27 mouse cellular contexts compared by ENCODE assay signal in the genomic region with DNA sequence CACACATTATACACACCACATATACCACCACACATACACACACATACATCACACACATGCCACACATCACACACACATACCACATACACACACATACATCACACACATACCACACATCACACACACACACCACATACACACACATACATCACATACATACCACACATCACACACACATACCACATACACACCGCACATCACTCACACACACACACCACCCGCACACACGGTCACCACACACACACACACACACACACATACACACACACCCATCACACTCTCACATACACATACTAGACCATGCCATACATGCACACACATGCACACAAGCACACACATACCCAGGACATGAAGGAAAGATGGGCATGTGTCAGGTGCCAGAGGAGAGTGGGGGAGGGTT. TPM values are rescaled to one million over a fixed set of nuclear protein-coding genes. Genes with fewer than 3 reads are reported as not detected.
A peak's percentile ranks its signal among the peaks of the same experiment; 100 is the strongest.
DNase-seq lines count a peak whose midpoint lies in the region; ATAC-seq and TF ChIP-seq lines count a peak whose summit lies in the region.
"Had no signal": no experiment of that assay in that cellular context is flagged by ENCODE, and none has a peak within 500 bp of the region (broad histone marks: within the 10 kb centered on the region; RNA-seq: fewer than 3 reads in every experiment).

No protein-coding gene starts in this region.

- H3K4me3 ChIP-seq in liver, embryonic 11.5 days (ENCODE audit: low read depth, low read length) = peak overlapping the region; percentile 25; the same call in 1 of the 2 replicates
- no peak overlapping the region for H3K4me3 ChIP-seq in liver, embryonic 14.5 days (ENCODE audit: insufficient read depth in 1 of 2, low read depth in 2 of 2, low read length in 2 of 2)
- no peak overlapping the region for H3K4me3 ChIP-seq in cerebellum, adult 2 months (replicated peaks; ENCODE audit: insufficient read depth, low read depth, low read length)
- no peak overlapping the region for H3K4me3 ChIP-seq in embryonic facial prominence, embryonic 10.5 days
- H3K4me3 ChIP-seq: embryonic facial prominence, embryonic 13.5 days; forebrain, embryonic 10.5 days; forebrain, embryonic 15.5 days; heart, embryonic 12.5 days; layer of hippocampus, adult 2 months; limb, embryonic 10.5 days; limb, embryonic 15.5 days; midbrain, embryonic 12.5 days had no signal

- H3K9me3 ChIP-seq in liver, embryonic 11.5 days (ENCODE audit: control insufficient read depth, low read length) = no peaks in the 10 kb centered on the region
- no peaks in the 10 kb centered on the region for H3K9me3 ChIP-seq in liver, embryonic 14.5 days (ENCODE audit: control insufficient read depth, low read length)
- H3K9me3 ChIP-seq in embryonic facial prominence, embryonic 10.5 days = no peaks in the 10 kb centered on the region
- H3K9me3 ChIP-seq: embryonic facial prominence, embryonic 13.5 days; forebrain, embryonic 10.5 days; forebrain, embryonic 15.5 days; heart, embryonic 12.5 days; limb, embryonic 10.5 days; limb, embryonic 15.5 days; midbrain, embryonic 12.5 days had no signal

- TF ChIP-seq EP300 in liver, embryonic 14.5 days (IDR thresholded peaks at IDR 0.05; ENCODE audit: low read depth) = no peak

- peaks cover 35% of the 10 kb centered on the region for H3K4me1 ChIP-seq in liver, embryonic 11.5 days (replicated peaks; ENCODE audit: control insufficient read depth, insufficient read depth, low read length)
- H3K4me1 ChIP-seq in liver, embryonic 14.5 days (replicated peaks; ENCODE audit: control insufficient read depth in 2 of 2, insufficient read depth in 2 of 2, low read length in 1 of 2) = peaks cover 20 to 31% of the 10 kb centered on the region in 2 experiments
- H3K4me1 ChIP-seq in cerebellum, adult 2 months (ENCODE audit: control insufficient read depth, insufficient read depth, low read length) = no peaks in the 10 kb centered on the region
- H3K4me1 ChIP-seq in embryonic facial prominence, embryonic 10.5 days = peaks cover 22% of the 10 kb centered on the region
- H3K4me1 ChIP-seq: forebrain, embryonic 15.5 days; limb, embryonic 15.5 days; midbrain, embryonic 12.5 days had no signal

- TF ChIP-seq CTCF in liver, embryonic 14.5 days (IDR thresholded peaks at IDR 0.05; ENCODE audit: low read depth) = no peak
- no peak for TF ChIP-seq CTCF in cerebellum, adult 2 months (IDR thresholded peaks at IDR 0.05; ENCODE audit: borderline replicate concordance, insufficient read depth, low read depth, low read length)

- DNase-seq in liver, embryonic 11.5 days (ENCODE audit: low spot score) = no peak
- no peak for DNase-seq in liver
- peak; percentile 54 for DNase-seq in CD4-positive helper T cell, adult 2 months (ENCODE audit: low read depth, low spot score)
- DNase-seq in liver, embryonic 14.5 days (ENCODE audit: low read depth in 3 of 3, low spot score in 3 of 3) = no peak
- DNase-seq in cerebellum, adult 2 months = no peak
- DNase-seq in embryonic facial prominence, embryonic 10.5 days (ENCODE audit: low spot score) = no peak
- DNase-seq: adrenal gland, adult 8-10 months; cerebellum, adult 11 months; cerebellum, adult 9-11 months; embryo, embryonic 11 days; gastrocnemius, postnatal 25 days; kidney, adult 18-20 months; kidney, postnatal 36 days; lung, embryonic 14.5 days; lung, postnatal 14 days; right cerebral cortex, postnatal 25 days had no signal

- no peaks in the 10 kb centered on the region for H3K27me3 ChIP-seq in liver, embryonic 11.5 days (replicated peaks; ENCODE audit: control insufficient read depth, insufficient read depth, low read length)
- no peaks in the 10 kb centered on the region for H3K27me3 ChIP-seq in liver, embryonic 14.5 days (ENCODE audit: control insufficient read depth, insufficient read depth, low read length)
- H3K27me3 ChIP-seq in cerebellum, adult 2 months (ENCODE audit: control insufficient read depth, insufficient read depth, low read length) = no peaks in the 10 kb centered on the region
- no peaks in the 10 kb centered on the region for H3K27me3 ChIP-seq in embryonic facial prominence, embryonic 10.5 days (replicated peaks; ENCODE audit: low read depth, poor library complexity, severe bottlenecking)
- H3K27me3 ChIP-seq: embryonic facial prominence, embryonic 13.5 days; forebrain, embryonic 15.5 days; heart, embryonic 12.5 days; midbrain, embryonic 12.5 days had no signal

- ATAC-seq in liver, embryonic 11.5 days (replicated peaks; ENCODE audit: low FRiP score) = no peak
- peak; percentile 1 for ATAC-seq in activated CD4-positive, CD25-positive, alpha-beta regulatory T cell, adult 4 months
- ATAC-seq in liver, embryonic 14.5 days (ENCODE audit: insufficient read depth) = no peak
- ATAC-seq: forebrain, embryonic 15.5 days had no signal

- peak overlapping the region; percentile 54 for H3K9ac ChIP-seq in liver, embryonic 11.5 days (ENCODE audit: low read depth, low read length)
- no peak overlapping the region for H3K9ac ChIP-seq in liver, embryonic 14.5 days (replicated peaks)
- H3K9ac ChIP-seq: embryonic facial prominence, embryonic 13.5 days; forebrain, embryonic 15.5 days; heart, embryonic 12.5 days; hindbrain, embryonic 14.5 days; limb, embryonic 15.5 days; lung, embryonic 14.5 days; midbrain, embryonic 12.5 days had no signal

- WGBS in liver, embryonic 11.5 days = 89% methylated on average over 3 of the region's 3 CpGs
- WGBS in liver, embryonic 14.5 days (ENCODE audit: insufficient replicate concordance) = 88% methylated on average over 3 of the region's 3 CpGs
- WGBS in cerebellum, adult 2 months = 98% methylated on average over 3 of the region's 3 CpGs
- 92% methylated on average over 3 of the region's 3 CpGs for WGBS in embryonic facial prominence, embryonic 10.5 days

- no peaks in the 10 kb centered on the region; the same call in 1 of the 2 replicates for H3K36me3 ChIP-seq in liver, embryonic 11.5 days (ENCODE audit: control insufficient read depth, insufficient read depth, low read length)
- H3K36me3 ChIP-seq in liver, embryonic 14.5 days (replicated peaks; ENCODE audit: control insufficient read depth, insufficient read depth, low read depth) = no peaks in the 10 kb centered on the region; the same call in 1 of the 2 replicates
- no peaks in the 10 kb centered on the region for H3K36me3 ChIP-seq in embryonic facial prominence, embryonic 10.5 days (replicated peaks)
- H3K36me3 ChIP-seq: embryonic facial prominence, embryonic 13.5 days; forebrain, embryonic 10.5 days; forebrain, embryonic 15.5 days; heart, embryonic 12.5 days; limb, embryonic 10.5 days; limb, embryonic 15.5 days; midbrain, embryonic 12.5 days had no signal

- no peak for TF ChIP-seq POLR2A in cerebellum, adult 2 months (IDR thresholded peaks at IDR 0.05; ENCODE audit: borderline replicate concordance, insufficient read depth, low read length)

- H3K4me2 ChIP-seq in liver, embryonic 11.5 days = peak overlapping the region; percentile 63
- peak overlapping the region; percentile 45; the same call in 1 of the 2 replicates for H3K4me2 ChIP-seq in liver, embryonic 14.5 days (ENCODE audit: low read depth)
- H3K4me2 ChIP-seq: embryonic facial prominence, embryonic 13.5 days; forebrain, embryonic 15.5 days; heart, embryonic 12.5 days; hindbrain, embryonic 14.5 days; limb, embryonic 15.5 days; lung, embryonic 14.5 days; midbrain, embryonic 12.5 days had no signal

- peak overlapping the region; percentile 86; the same call in 1 of the 2 replicates for H3K27ac ChIP-seq in liver, embryonic 11.5 days (ENCODE audit: low read depth, low read length)
- H3K27ac ChIP-seq in liver, embryonic 14.5 days = no peak overlapping the region
- H3K27ac ChIP-seq in cerebellum, adult 2 months (ENCODE audit: insufficient read depth, low read length) = no peak overlapping the region
- H3K27ac ChIP-seq in embryonic facial prominence, embryonic 10.5 days (replicated peaks) = no peak overlapping the region
- H3K27ac ChIP-seq: embryonic facial prominence, embryonic 13.5 days; forebrain, embryonic 10.5 days; forebrain, embryonic 15.5 days; hindbrain, embryonic 14.5 days; layer of hippocampus, adult 2 months; limb, embryonic 10.5 days; limb, embryonic 15.5 days; midbrain, embryonic 12.5 days; stomach, postnatal 0 days had no signal

RNA-seq across cellular contexts. Expression of a gene that starts 9.2 kb away (rescaled TPM):
- polyA plus RNA-seq in liver, embryonic 11.5 days (2014; fragmentation: Nextera tagmentation; extraction: Ambion mirVana) = 124 and 126 TPM in 2 replicates
- polyA plus RNA-seq in activated CD4-positive, CD25-positive, alpha-beta regulatory T cell, adult 4 months (2017; shearing (Covaris generic)) = 1,000 to 10,000 TPM; 3,019 to 4,069 TPM
- 57.5 and 69.6 TPM in 2 replicates for polyA plus RNA-seq in liver, embryonic 14.5 days (2012; rRNA removed)
- 108 and 117 TPM in 2 replicates for polyA plus RNA-seq in liver, embryonic 14.5 days (2014; fragmentation: Nextera tagmentation; extraction: Ambion mirVana)
- 1.4 and 1.8 TPM in 2 replicates for polyA plus RNA-seq in cerebellum, adult 2 months (2012; rRNA removed)
- 5.0 and 7.7 TPM in 2 replicates for polyA plus RNA-seq in embryonic facial prominence, embryonic 10.5 days (2016; fragmentation: Nextera tagmentation; extraction: Ambion mirVana)

RNA-seq across cellular contexts. Expression of a gene that starts 18.9 kb away (rescaled TPM):
- not detected in 2 replicates for polyA plus RNA-seq in liver, embryonic 11.5 days (2014; fragmentation: Nextera tagmentation; extraction: Ambion mirVana)
- polyA plus RNA-seq in activated CD4-positive, CD25-positive, alpha-beta regulatory T cell, adult 4 months (2017; shearing (Covaris generic)) = not detected
- 0.01 and 0.02 TPM in 2 replicates for polyA plus RNA-seq in liver, embryonic 14.5 days (2012; rRNA removed)
- polyA plus RNA-seq in liver, embryonic 14.5 days (2014; fragmentation: Nextera tagmentation; extraction: Ambion mirVana) = 0.03 TPM in 1 of 2 replicates, not detected in the other
- polyA plus RNA-seq in cerebellum, adult 2 months (2012; rRNA removed) = 9.8 and 12.1 TPM in 2 replicates
- not detected in 2 replicates for polyA plus RNA-seq in embryonic facial prominence, embryonic 10.5 days (2016; fragmentation: Nextera tagmentation; extraction: Ambion mirVana)
- polyA plus RNA-seq: embryonic facial prominence, embryonic 13.5 days; limb, embryonic 10.5 days had no signal

RNA-seq across cellular contexts. Expression of a gene that starts 32.1 kb away (rescaled TPM):
- polyA plus RNA-seq in liver, embryonic 11.5 days (2014; fragmentation: Nextera tagmentation; extraction: Ambion mirVana) = 11.4 and 14.0 TPM in 2 replicates
- 10 to 100 TPM; 15.5 to 15.9 TPM for polyA plus RNA-seq in activated CD4-positive, CD25-positive, alpha-beta regulatory T cell, adult 4 months (2017; shearing (Covaris generic))
- polyA plus RNA-seq in liver, embryonic 14.5 days (2012; rRNA removed) = 4.1 and 4.6 TPM in 2 replicates
- polyA plus RNA-seq in liver, embryonic 14.5 days (2014; fragmentation: Nextera tagmentation; extraction: Ambion mirVana) = 4.7 and 5.0 TPM in 2 replicates
- 3.1 and 3.5 TPM in 2 replicates for polyA plus RNA-seq in cerebellum, adult 2 months (2012; rRNA removed)
- 9.6 and 10.4 TPM in 2 replicates for polyA plus RNA-seq in embryonic facial prominence, embryonic 10.5 days (2016; fragmentation: Nextera tagmentation; extraction: Ambion mirVana)

RNA-seq across cellular contexts. Expression of a gene that starts 33.5 kb away (rescaled TPM):
- 7.8 and 9.5 TPM in 2 replicates for polyA plus RNA-seq in liver, embryonic 11.5 days (2014; fragmentation: Nextera tagmentation; extraction: Ambion mirVana)
- 100 to 1,000 TPM; 197 to 261 TPM for polyA plus RNA-seq in activated CD4-positive, CD25-positive, alpha-beta regulatory T cell, adult 4 months (2017; shearing (Covaris generic))
- polyA plus RNA-seq in liver, embryonic 14.5 days (2012; rRNA removed) = 6.4 and 7.6 TPM in 2 replicates
- 4.3 and 4.9 TPM in 2 replicates for polyA plus RNA-seq in liver, embryonic 14.5 days (2014; fragmentation: Nextera tagmentation; extraction: Ambion mirVana)
- polyA plus RNA-seq in cerebellum, adult 2 months (2012; rRNA removed) = 3.8 and 4.6 TPM in 2 replicates
- 3.8 and 5.8 TPM in 2 replicates for polyA plus RNA-seq in embryonic facial prominence, embryonic 10.5 days (2016; fragmentation: Nextera tagmentation; extraction: Ambion mirVana)

Comparison
In these comparisons a context has a peak if more than half of its experiments do, and no peak if none do; other contexts are left out.
1. RNA of a gene that starts 9.2 kb away (polyA plus RNA-seq): 3,019 to 4,069 TPM in activated CD4-positive, CD25-positive, alpha-beta regulatory T cell, adult 4 months; 124 to 126 TPM in liver, embryonic 11.5 days, 57.5 to 117 TPM in liver, embryonic 14.5 days, 5.0 to 7.7 TPM in embryonic facial prominence, embryonic 10.5 days and 1.4 to 1.8 TPM in cerebellum, adult 2 months; every median in the first group is over 10 times any median in the second.
2. RNA of a gene that starts 18.9 kb away (polyA plus RNA-seq): 9.8 to 12.1 TPM in cerebellum, adult 2 months; not detected in activated CD4-positive, CD25-positive, alpha-beta regulatory T cell, adult 4 months, 0.01 to 0.03 TPM in liver, embryonic 14.5 days, not detected in liver, embryonic 11.5 days and not detected in embryonic facial prominence, embryonic 10.5 days; every median in the first group is over 10 times any median in the second.